Mouse (Mus musculus) spleen, postnatal 0 days (tissue): Measurements from ENCODE around the gene 1810030O07Rik. TPM values are rescaled to one million over a fixed set of nuclear protein-coding genes. Genes with fewer than 3 reads are reported as not detected.

Experiments used
- polyA plus RNA-seq: library from polyadenylated mRNA; unstranded; fragments of >200 nt; fragmentation: Nextera tagmentation; extraction: Ambion mirVana; gene quantifications from 2 replicates; pipeline ENCODE4 v1.2.1, GENCODE M21; 2015

1810030O07Rik gene
- 16.5 and 18.7 TPM in 2 replicates for polyA plus RNA-seq

GRCm38 (mm10) chrX:12673054-12673775 is at the start of gene 1810030O07Rik:
Gene 1810030O07Rik (minus strand): TSS chrX:12673668.

Other genes with a start within 250 kb of the 1810030O07Rik start
- 68.9 and 78.0 TPM in 2 replicates for gene Atp6ap2, start 85.9 kb downstream of the 1810030O07Rik start, polyA plus RNA-seq
- gene Med14, start 88.4 kb upstream of the 1810030O07Rik start, polyA plus RNA-seq = 6.0 TPM in 2 replicates